Mouse (Mus musculus) urinary bladder, postnatal 4 days (tissue): Measurements from ENCODE around the gene Dusp1.

ENCODE experiments used
- DNase-seq, 2 experiments: peaks; one replicate each; pipeline ENCODE4 v3.0.0; 2021 to 2022; ENCODE audit warnings: low spot score in 2 of 2

Gene Dusp1

DNA sequence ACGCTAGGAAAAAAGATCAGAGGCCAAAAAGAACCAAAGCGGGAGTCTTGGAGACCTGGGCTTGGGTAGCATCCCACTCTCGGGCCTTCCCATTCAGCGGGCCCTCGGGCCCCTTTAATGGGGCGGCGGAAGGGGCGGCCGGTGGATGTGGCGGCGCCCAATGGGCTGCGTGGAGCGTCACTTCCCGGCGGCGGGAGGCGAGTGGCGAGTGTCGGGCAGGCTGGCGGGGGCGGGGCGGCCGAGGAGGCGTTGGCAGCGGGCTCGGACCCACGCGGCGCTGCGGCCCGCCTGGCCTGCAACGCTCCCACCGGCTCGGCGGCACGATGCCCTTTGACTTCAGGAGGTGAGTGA, 663 bp downstream of the Dusp1 start, which contains the start of gene Ergic1:
Gene Ergic1 (plus strand): TSS at position 200 of the 351 bp plus-strand sequence.
- peak; percentile 87 to 92 for DNase-seq

DNA sequence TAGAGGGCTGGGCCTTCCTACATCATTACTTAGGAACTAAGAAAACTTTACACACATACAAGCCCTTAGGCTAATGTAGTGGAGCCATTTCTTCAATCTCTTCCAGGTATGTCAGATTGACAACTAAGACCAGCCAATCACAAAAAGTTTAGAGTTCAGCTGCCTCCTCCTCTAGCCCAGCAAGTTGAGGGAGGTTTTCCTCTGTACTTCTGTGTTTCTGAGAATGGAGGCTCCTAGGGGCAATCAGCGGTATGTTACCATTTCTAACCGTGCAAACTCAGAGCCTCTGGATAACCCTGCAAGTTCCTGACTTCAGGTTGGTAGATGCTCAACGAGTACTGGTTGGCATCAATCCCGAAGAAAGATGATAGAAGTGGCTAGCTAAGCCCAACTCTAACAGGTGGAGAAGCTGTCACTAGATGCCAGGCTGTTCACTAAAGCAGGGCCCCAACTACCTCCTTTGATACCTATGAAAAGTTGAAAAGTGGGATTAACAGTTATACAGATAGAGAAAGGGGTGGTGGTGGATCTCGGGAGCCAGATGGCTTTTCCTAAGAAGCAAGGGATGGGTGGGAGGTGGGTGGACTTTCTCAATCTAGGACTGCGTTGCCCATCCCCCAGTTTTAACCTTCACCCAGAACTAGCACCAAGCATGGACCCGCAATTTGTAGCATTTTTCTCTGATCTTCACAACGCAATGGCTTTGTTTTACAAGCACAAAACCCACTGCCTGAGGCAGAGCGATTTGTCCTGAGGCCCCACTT, 1.2 kb downstream of the Dusp1 start:
- no peak for DNase-seq

GRCm38 (mm10) chr17:26553033-26553432, 8.9 kb downstream of the Dusp1 start:
- no peak for DNase-seq

DNA sequence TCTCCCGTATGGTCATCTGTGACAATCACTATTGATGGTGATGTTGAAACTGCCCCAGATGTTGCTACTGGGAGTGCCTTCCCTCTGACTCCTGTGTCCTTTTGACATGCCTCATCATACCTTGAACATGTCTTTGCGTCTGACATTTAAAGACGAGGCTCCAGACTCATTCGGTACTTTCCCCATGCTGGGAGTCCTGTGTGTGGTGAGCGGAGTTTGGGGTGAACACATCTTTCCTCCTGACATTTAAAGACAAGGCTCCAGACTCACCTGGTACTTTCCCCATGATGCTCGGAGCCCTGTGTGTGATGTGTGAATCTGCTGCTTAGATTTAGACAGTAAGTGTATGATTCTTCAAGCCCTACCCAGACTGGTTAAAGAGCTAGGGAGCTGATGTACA, 10.8 kb downstream of the Dusp1 start:
- no peak for DNase-seq

- no peak for DNase-seq
Measured at GRCm38 (mm10) chr17:26549148-26549809, 12.6 kb downstream of the Dusp1 start.

- DNase-seq: no peak
Measured at GRCm38 (mm10) chr17:26548566-26548965, 13.4 kb downstream of the Dusp1 start.

GRCm38 (mm10) chr17:26547771-26548170, 14.2 kb downstream of the Dusp1 start:
- no peak for DNase-seq

- no peak for DNase-seq
Measured at GRCm38 (mm10) chr17:26544319-26544963, 17.5 kb downstream of the Dusp1 start.

GRCm38 (mm10) chr17:26540083-26540482, 21.8 kb downstream of the Dusp1 start:
- DNase-seq: no peak

GRCm38 (mm10) chr17:26537722-26538471, 24.0 kb downstream of the Dusp1 start:
- no peak for DNase-seq

DNA sequence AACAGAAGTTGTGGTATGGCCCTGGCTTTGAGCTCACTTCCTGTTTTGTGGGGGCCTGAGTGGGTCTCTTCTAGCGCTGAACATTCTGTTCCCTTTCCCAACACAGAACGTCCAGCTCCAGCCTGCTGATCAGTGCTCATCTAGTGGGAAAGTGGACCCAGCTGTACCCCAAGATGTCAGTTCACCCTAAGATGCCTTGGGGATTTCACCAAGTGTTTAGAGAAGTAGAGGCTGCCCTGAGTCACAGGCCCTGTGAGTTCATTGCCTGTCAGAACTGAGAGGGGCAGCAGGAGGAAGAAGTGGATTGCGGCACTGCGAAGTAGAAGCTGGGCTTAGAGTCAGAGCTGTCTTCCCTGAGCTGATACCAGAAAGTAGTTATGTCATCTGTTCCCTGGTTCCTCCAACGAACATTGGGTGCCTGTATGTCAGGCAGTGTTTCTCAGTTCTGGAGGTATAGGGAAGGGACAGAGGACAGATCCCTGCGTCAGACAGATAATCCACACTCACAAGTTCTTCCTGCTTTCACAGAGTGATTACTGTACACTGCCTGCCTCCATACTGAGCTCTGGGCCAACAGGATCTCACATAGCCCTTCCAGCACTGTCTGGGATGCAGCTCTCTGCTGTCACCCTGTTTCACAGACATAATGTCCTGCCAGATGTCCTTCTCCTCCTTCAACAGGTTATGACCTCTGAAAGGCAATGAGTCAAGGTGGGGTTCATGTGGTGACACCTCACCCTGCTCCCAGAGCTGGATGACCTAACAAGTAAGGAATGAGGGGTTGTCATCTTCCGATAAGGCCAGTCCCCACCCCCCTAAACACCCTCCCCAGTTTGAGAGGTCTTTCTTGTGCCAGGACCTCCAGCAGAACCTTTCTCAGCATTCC, 26.4 kb downstream of the Dusp1 start:
- no peak for DNase-seq

DNA sequence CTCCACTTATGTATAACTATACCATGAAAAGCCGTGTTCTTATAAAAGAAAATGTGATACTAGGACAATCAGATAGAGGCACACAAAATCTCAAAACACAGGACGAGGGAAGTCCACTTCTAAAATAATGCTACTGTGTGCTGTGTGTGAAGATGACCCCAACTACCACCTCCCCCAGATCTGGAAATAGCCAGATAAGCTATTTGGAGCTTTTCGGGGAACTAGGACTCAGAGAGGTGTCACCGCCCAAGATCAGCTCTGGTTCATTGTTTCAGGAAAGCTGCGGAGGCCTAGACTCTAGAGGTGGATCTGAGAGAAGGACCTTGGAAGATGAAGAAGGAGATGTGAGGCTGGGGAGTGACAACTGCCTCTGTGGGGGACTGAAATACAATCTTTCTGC, 27.2 kb downstream of the Dusp1 start:
- no peak for DNase-seq

GRCm38 (mm10) chr17:26533871-26534372, 28.0 kb downstream of the Dusp1 start:
- peak in 1 of 2 experiments; percentile 41 for DNase-seq

DNA sequence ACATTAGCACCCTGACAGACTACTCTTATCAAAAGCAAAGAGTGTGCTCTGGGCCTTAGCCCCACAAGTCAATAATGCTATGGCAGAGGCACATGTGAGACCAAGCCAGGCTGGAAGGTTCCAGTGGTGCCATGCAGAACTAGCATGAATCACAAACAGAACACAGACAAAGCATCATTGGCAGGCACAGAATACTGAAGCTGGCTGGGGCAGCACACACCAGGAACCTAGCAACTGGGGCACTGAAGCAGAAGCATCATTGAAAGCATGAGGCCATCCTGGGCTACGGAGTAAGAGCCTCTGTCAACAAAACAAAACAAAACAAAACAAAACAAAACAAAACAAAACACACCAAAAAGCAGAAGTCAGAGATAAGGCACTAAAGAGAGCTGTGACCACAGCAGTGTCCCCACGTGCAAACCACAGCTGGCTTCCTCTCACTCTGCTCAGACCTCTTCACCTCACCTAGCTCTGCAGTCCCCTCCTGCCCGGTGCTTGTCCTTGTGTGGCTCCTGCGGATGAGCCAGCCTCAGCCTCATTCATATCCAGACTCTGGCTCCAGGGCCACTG, 29.4 kb downstream of the Dusp1 start:
- no peak for DNase-seq

GRCm38 (mm10) chr17:26531395-26532027, 30.4 kb downstream of the Dusp1 start:
- no peak for DNase-seq

DNA sequence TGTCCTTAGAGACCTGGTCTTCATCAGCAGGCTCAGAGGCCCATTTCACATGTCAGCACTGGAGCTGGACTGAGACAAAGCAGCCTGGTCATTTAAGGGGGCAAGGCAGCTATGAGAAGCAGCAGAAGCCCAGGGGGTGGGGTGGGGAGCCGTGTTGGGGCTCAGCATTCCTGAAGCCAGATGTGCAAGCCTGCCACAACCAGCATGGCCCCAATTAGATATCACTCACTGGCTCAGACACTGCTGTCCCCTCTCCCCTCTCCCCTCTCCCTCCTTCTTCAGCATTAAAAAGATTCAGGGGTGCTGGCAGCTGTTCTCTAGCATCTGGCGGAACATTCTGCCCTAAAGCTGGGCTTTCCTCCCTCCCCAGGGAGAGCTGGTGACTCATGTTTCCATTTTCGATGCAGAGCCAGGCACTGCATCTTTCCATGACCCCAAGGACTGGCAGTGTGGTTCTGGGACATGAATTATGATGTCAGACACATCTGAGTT, 31.3 kb downstream of the Dusp1 start:
- DNase-seq: peak in 1 of 2 experiments; percentile 44

GRCm38 (mm10) chr17:26529791-26530241, 32.1 kb downstream of the Dusp1 start:
- DNase-seq: no peak

- DNase-seq: no peak
Measured at GRCm38 (mm10) chr17:26528751-26529150, 33.2 kb downstream of the Dusp1 start.

GRCm38 (mm10) chr17:26527291-26527690, 34.6 kb downstream of the Dusp1 start:
- DNase-seq: no peak

DNA sequence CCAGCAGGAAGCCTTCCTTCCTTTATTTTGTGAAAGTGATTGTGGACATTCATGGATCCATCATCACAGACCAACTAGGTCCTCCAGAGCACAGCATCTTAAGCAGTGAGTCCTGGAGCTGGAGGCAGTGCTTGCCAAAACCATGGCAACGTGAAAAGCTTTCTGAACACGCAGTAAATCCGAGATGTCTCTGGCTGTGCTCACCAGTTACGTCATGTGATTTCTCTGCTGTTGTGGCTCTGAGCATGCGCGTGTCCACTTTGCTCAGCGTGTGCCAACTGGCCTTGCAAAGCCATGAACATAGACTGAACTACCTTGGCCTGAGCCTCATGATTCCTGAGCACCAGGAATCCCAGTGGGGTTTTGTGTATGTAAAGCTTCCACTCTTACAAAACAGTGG, 36.6 kb downstream of the Dusp1 start:
- no peak for DNase-seq
